Mouse (Mus musculus) C2C12 (cell line): ENCODE measurements around the gene Sh3glb2.

ENCODE experiments used
- CTCF ChIP-seq: IDR thresholded peaks from one replicate; pipeline ENCODE4 v1.5.1; 2011; ENCODE audit not compliant: control insufficient read depth, insufficient read depth, insufficient read length
- MAX ChIP-seq: IDR thresholded peaks from one replicate; pipeline ENCODE4 v1.6.1; 2011; ENCODE audit warnings: mild to moderate bottlenecking, control low read depth
- USF1 ChIP-seq: IDR thresholded peaks from one replicate; pipeline ENCODE4 v1.6.1; 2011; ENCODE audit warnings: low read depth, mild to moderate bottlenecking, control low read depth, moderate library complexity

DNA sequence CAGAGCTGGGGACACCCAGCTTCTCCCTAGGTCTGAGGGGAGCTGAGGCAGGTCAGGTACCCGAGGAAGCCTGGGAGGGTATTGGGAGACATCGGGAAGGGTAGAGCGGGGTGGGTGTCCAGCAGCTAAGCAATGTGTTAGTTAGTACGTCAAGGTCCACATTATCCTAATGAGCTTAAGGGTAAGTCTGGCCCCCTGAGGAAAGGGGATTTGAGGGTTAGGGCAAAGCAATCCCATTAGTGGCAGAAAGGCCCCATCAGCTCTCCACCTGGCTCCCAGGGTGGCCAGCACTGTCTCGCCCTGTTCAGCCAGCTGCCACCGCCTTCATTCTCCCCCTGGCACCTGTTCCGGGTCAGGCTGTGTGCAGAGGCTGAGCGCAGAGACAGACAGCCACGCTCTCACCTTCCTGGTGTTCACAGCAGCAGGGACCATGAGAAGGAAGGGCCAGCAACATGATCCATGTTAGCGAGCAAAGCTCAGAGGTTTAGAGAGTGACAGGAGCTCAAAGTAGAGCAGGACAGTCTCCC, 38.9 kb upstream of the Sh3glb2 start:
- TF ChIP-seq CTCF (no peak), USF1 (no peak), MAX (no peak)
